Mouse (Mus musculus) brain, adult 2 months (tissue): ENCODE results near the gene Ctcfl.

Experiments
- DNase-seq: peaks from one replicate; pipeline ENCODE4 v3.0.0; 2011; ENCODE audit warnings: low read depth, low spot score

The Ctcfl gene

DNA sequence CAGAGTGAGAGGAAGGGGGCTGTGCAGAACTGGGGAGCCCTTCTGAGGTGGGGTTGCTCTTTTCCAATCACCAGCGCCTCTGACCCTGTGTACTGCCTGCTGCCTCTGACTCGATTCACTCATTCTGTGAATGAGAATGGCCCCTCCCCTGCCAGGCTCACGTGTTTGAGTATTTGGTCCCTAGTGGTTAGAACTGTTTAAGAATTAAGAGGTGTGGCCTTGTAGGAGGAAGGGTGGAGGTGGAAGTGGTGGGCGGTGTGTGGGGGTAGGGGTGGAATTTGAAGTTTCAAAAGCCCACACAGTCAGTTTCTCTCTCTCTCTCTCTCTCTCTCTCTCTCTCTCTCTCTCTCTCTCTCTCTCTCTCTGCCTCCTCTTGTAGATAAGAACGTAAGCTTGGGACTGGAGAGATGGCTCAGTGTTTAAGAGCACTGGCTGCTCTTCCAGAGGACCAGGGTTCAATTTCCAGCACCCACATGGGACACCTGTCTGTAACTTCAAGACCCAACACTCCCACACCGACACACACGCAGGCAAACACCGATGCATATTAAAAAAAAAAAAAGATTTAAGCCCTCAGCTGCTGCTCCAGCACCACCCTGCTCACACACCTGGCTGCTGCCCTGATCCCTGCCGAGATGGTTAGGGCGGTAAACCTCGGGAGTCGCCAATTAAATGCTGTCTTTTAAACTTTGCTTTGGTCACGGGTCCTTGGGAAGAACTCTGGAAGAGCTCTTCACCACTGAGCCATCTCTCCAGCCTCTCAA lies 35.4 kb downstream of the Ctcfl start:
- no peak for DNase-seq

DNA sequence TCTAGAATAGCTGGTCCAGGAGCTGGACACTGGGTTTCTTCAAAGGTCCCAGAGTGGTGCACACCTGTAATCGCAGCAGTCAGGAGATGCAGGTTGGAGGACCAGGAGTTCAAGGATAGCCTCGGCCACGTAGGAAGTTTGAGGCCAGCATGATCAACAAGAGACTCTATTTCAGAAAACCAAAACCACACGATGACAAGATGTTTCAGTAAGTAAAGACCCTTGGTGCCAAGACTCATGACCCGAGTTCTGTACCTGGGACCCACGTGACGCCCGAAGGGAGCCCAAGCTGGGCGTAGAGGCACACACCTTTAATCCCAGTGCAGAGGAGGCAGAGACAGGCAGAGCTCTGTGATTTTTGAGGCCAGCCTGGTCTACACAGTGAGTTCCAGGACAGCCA lies 36.2 kb downstream of the Ctcfl start:
- no peak for DNase-seq

DNA sequence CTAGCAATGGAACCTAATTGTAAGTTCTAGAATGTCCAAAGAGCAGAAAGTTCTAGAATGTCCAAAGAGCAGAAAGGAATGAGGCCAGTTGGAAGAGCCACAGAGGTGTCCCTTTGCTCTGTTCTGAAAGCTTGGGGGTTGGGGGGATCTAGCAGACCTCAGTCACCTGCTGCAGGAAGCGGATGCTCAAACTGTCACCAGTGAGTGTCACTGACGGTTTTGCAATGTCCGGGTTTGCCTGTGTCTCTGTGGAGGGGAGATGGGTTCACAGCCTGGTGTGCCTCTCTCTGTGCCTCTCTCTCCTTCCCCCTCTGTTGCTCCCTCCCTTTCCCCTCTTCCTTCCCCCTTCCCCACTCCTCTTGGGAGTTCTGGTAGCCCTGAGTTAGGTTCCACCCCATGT lies 36.6 kb downstream of the Ctcfl start:
- DNase-seq: no peak

DNA sequence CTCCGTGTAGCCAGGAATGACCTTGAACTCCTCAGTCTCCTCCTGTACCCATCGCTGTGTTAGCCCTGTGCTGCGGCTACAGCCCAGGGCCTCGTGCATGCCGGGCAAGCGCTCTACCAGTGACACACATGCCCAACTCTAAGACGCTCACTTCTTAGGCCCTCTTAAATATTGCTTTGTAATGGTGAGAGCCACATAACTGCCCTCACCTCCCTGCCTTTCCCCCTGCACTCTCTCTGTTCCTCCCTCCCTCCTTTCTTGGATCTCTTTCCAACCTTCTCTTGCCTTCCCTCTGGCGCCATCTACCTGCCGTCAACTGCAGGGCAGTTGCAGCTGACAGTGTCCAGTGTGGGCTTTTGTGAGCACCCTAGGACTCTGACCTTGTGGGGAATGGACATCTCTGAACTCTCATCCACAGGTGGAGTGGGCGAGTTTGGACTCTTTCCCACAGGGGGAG lies 38.5 kb downstream of the Ctcfl start:
- peak; percentile 66 for DNase-seq

DNA sequence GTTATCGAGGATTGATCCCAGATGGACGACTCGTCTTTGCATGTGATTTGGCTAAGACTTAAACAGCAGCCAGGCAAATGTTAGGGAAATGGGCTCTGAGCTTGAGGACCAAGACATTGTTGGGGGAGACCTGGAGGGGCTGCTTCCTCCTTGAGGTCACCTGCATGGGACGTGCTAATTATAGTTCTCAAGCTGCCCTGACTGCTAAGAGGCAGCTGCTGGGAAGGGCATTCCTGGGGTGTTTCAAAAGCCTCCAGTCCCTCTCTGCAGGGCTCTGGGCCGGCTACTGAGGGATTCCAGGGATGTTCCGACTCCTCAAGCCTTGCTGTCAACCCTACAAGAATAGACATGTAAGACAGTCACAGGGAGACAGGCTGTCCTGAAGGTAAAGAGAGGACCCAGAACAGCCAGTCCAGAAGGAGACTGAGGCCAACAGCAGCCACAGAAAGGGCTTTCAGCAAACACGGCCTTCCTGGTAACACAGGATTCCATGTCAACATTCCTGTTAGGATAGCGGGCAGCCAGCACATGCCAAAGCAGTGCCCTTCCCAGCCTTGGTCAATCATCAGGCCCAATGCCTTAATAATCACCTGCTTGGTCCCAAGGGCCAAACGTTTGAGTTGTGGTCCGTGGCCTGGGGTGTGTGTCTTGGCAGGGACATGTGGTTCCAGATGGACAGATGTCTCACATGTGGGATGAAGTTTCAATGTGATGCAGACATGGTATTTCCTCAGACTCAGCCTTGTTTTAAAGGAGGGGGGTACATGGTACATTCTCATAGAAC lies 39.4 kb downstream of the Ctcfl start:
- no peak for DNase-seq

DNA sequence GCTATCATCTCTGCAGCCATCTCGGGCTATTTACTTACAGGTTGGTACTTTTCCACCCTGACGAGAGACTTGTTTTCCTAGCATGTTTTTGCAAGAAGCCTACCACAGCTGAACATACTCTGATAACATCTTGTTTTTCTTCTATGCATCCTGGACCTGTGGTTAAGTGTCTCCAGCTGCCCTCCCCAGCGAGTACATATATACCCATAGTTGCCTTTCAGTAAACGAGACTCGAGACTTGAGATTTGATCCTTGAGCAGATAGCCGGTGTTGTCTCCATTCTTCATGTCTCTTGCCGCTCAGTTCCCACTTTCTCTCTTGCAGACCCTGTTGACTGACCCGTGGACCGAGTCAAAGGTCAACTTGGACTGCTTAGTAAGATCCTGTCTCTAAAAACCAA lies 42.4 kb downstream of the Ctcfl start:
- no peak for DNase-seq

DNA sequence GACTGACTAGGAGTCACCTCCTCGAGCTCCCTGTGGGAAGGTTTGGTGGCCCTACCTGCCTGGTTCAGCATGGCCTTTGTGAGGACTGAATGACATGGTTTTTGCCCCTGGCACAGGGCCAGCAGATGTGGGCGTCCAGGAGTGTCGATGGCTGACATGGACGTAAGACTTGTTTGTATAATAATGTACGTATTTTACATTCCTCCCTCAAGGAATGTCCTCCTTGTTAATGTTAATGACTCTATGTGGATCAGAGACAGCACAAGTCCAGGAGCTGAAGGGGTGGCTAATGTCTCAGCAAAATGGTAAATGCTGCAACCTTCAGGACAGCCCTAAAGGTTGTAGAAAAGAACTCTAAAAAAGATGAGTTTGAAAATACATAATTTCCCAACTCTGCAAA lies 45.7 kb downstream of the Ctcfl start:
- no peak for DNase-seq

DNA sequence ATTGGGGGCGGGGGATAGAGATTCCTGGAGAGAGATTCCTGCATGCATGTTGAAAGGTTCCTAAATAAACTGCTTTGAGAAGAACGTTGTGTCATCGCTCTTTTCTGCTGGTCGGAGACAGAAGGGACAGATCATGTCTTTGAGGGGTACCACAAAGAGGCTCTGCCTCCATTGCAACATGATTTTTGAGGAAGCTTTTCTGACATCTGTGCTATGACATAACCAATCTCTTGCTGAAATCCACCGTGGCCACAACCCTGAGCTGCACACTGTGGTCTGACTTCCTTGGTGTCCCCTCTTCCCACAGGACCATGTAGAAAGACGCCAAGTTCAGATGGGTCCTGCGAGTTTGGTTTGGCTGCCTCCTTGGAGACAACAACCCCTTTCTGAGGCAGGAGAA lies 46.4 kb downstream of the Ctcfl start:
- DNase-seq: no peak

DNA sequence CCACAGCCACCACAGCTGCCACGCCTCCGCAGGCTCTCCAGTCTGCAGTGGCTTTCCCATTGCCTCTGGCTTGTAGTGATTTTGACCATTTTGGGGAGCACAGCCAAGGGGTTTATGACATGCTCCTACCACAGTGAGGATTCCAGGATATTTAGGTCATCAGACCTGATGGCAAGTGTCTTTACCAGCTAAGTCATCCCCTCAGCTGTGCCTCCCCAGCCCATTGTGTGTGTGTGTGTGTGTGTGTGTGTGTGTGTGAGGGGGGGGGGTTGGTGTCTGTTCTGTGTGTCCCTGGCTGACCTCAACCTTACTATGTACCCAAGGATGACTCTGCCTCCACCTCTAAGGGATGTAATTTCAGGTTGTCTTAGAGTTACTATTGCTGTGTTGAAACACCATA lies 54.5 kb downstream of the Ctcfl start:
- DNase-seq: no peak

DNA sequence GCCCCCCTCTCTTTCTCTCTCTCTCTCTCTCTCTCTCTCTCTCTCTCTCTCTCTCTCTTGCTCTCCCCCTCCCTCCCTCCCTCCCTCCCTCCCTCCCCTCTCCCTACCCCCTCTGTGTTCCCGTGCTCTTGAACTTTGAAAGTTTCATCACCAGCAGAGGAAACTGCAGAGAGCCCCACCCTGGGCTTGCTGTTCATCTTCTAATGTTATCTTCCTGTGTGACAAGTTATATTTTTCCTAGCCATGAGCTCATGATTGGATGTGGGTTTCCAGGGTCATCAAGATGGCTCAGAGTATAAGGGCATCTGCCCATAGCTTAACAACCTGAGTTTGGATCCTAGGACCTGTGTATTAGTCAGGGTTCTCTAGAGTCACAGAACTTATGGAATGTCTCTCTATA lies 56.1 kb downstream of the Ctcfl start:
- DNase-seq: no peak

DNA sequence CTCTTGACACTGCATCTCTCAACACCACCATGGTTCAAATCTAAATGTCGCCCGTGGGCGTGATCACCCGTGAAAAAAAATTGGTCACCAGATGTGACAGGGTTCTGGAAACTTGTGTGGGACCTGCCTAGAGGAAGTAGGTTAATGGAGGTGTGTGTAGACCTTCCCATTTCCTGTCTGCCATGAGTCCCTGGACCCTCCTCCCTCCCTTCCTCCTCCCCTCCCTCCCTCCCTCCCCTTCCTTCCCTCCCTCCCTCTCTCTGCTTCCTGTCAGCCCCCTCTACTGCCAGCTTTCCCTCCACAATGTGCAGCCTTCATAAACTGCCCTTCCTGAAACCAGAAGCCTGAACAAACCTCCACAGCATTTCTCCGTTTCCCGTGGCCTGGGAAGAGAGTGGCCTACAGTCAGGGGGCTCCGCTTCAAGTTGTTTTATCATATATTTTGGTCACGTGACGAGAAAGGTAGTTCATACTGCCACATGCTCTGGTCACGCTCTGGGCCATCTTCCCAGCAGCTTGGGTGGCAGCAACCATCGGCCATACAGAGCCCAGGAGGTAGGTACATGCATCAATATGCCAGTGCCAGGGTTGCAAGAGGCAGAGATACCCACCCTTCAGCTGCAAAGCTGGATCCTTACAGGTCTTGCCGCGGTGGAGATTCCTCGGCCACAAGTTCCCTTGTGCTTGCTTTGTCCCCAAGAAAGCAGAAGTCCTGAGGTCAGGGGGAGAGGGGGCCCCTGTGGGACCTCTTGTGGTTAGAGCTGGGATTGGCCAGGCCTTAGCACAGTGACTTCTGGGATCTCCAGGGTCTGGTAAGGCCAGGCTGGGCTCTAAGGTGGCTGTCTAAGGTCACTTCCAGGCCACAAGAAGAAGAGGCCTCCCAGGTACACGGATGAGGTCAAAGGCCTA lies 57.6 kb downstream of the Ctcfl start:
- peak; percentile 25 for DNase-seq

DNA sequence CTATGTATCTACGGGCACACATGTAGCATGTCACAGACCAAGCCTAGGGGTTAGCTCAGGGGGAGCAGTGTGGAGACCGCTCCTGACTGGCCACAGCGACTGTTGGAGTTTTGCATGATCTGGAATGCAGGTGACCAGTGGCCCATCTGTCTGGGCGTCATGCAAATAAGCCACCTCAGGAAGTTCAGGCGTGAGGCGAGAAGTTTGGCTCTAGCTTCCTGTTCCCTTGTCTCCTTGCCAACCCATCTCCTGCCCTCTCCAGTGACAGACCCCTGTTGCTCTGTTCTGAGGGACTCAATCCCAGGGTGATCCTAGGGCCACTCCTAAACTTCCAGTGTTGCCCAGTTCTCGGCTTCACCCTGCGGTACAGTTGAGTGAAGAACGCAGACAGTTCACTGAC lies 58.9 kb downstream of the Ctcfl start:
- no peak for DNase-seq

DNA sequence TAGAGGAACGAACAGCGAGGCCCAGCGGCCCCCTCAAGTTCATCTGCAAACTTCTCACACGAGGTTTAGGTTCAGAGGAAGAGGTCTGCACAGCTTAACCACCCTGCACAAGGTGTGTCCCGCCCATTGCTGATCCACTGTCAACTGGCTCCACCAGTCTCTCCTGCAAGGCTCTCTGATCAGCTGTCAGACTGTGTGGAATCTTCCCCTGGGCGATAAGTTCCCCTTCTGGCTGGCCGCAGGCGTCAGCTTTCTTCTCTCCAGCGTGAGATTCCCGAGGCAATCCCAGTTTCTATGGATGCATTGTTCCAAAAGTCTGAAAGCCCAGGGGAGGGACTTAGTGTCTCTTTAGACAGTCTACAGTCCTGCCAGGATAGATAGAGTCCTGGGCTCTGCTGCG lies 61.1 kb downstream of the Ctcfl start:
- DNase-seq: peak; percentile 2

DNA sequence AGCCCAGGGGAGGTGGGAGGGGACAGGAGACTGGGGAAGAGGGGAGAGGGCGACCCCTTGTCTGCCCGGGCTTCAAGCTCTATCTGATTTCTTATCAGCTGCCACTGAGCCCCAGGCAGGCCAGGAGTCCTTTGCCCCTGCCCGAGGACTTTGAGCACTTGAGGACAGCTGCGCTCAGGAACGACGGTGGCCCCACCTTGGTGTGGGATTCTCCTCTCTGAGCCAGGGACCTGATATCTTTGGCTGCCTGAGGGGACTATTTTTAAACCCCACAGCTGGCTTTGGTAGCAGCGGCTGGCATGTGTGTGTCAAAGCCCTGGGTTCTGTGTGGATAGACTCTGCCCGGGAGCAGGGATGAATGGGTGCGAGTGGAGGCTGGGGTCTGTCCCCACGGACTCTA lies 61.7 kb downstream of the Ctcfl start:
- DNase-seq: no peak

DNA sequence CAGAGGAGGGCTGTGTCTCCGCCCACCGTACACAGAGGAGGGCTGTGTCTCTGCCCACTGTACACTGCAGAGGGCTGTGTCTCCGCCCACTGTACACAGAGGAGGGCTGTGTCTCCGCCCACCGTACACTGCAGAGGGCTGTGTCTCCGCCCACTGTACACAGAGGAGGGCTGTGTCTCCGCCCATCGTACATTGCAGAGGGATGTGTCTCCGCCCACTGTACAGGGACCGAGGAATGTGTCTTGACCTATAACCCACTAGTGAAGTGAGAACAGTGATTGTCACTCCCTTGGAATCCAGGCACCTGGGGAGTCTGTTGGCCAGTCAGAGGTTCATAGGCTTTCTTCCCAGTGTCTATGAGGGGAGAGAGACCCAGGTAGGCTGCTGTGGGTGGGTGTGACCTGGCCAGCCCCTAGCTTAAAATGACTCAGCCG lies 62.4 kb downstream of the Ctcfl start:
- DNase-seq: no peak

DNA sequence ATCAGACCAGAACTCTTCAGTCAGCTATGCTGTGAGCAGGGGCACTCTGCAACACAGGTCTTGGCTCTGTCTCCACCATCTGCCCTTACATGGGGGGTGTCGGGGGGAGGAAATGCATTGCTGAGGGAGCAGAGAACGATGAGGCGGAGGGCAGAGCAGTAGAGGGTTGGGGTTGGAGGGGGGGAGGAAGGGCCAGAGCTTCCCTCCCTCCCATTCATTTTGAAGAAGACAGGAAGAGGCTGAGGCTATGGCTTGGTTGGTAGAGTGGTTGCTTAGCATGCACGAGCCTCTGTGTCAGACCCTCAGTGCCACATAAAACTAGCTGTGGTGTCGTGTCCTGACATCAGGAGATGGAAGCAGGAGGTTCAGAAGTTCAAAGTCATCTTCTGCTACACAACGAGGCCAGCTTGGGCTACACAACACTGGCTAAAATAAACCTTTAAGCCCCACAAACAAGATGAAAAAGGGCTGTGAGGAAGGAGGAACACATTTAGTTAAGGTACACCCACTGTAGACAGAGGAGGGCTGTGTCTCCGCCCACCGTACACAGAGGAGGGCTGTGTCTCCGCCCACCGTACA lies 62.9 kb downstream of the Ctcfl start:
- no peak for DNase-seq

DNA sequence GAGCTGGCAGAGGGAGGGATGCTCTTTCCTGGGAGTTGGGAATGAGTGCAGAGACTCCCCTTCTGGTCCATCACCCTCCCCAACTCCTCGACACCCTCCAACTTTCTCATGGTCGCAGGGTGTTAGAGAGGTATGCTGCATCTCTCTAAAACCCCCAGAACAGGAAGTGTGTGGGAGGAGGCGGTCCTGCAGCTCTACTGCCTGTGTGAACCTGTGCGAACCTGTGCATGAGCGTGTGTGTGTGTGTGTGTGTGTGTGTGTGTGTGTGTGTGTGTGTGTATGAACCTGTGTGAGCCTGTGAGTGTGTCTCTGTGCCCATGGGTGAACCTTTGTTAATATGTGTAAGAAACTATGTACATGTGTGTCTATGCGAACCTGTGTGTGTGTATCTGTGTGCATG lies 65.5 kb downstream of the Ctcfl start:
- no peak for DNase-seq

DNA sequence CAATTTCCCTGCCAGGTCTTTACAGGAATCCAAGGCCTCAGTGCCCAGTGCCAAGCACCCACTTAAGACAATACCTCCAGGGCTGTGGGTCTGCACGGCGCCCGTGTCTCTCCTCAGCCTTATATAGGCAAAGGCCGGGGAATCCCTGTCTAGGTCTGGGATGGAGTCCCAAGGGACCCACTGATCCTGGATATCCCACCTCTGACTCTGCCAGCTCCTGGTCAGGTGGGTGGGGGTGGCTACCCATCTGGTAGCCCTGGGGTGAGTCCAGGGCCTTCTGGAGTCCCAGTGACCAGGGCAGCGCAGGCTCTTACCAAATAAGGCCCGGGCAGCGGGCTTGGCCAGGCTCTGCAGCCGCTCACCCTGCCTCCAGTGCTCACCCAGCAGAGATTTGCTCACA lies 66.4 kb downstream of the Ctcfl start:
- DNase-seq: no peak

DNA sequence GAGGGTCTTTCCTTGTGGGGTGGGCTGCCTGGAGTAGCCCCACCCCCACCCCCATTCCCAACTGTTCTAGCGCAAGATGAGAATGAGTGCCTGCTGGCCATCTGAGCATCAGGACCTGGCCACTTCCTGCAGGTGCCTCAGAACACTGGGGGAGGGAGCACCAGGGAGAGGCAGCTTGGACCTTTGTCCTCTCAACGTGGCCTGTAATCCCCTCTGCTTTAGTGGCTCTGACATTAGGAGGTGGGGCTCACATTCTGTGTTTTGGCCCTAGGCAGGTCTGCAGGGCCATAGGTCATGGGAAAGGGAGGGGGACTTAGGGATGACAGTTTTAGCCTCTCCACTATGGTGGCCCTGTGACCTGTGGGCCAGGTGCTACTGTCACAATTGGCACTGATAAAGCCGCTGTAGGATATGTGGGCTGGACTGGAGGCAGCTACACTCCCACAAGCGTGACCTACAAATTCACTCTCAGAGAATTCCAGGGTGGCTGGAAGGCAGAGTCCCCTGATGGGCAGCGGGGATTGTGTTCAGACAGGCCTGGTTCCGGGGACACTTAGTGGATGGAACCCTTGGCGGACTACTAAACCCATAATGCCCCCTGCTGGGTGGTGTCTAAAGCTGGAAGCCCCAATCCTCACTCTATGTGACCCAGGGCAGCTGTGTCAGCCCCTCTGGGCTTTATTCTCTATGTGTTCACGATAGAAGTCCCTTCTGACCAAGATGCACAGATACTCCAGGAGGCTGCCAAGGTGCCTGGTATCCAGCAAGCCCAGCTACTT lies 68.5 kb downstream of the Ctcfl start:
- DNase-seq: no peak

DNA sequence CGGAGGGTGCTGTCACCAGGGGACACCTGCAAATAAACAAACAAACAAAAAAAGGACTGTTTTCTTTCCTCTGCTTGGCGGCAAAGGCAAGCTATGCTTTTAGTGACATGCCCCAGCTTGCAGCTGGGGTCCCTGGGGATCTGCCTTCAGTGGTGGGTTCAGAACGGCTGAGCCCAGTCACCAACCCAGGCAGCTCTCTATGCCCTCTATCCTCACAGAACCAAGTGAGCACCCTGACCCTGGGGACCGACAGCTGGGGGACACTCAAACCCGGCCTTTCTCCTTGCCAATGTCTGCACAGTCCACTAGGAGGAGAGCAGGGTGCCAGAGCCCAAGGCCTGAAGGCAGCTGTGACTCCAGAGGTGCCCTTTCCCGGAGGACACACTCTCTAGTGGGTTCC lies 69.5 kb downstream of the Ctcfl start:
- no peak for DNase-seq

DNA sequence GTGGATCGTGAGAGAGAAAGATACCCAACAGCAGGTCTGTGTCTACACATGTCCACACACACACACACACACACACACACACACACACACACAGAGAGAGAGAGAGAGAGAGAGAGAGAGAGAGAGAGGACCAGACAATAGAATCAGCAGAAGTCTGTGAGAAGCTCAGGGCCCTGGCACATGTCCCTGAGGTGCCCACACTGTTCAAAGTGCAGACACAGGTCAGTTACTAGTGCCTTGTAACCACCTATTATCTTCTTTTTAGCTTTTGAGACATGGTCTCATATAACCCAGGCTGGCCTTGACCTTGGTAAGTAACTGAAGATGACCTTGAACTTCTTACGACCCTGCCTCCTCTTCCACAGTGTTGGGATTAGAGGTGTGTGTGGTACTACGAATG lies 70.1 kb downstream of the Ctcfl start:
- no peak for DNase-seq
